Mouse (Mus musculus) CH12.LX (cell line): Measurements from ENCODE around the gene Rras. TPM values are rescaled to one million over a fixed set of nuclear protein-coding genes. Genes with fewer than 3 reads are reported as not detected.
A peak's percentile ranks its signal among the peaks of the same experiment; 100 is the strongest.

Source experiments
- DNase-seq: peaks from one replicate; pipeline ENCODE4 v3.0.0-alpha.2; 2013; ENCODE audit errors: extremely low read depth
- H3K27ac ChIP-seq: 2 replicates; pipeline ENCODE4 v1.5.1; 2012; ENCODE audit warnings: low read depth, mild to moderate bottlenecking, control low read depth, moderate library complexity; ENCODE audit not compliant: insufficient read depth
- H3K27me3 ChIP-seq: replicated peaks from 2 replicates; pipeline ENCODE3; 2012; ENCODE audit warnings: inconsistent platforms
- H3K36me3 ChIP-seq, 2 experiments: replicated peaks in 1 of 2; 2 replicates each; pipeline versions ENCODE3 to v1.6.1; 2012; ENCODE audit warnings: inconsistent platforms in 1 of 2, low read length in 1 of 2, mild to moderate bottlenecking in 1 of 2, mixed read lengths in 1 of 2, moderate library complexity in 1 of 2; ENCODE audit not compliant: control insufficient read depth in 1 of 2, insufficient read depth in 1 of 2
- H3K4me1 ChIP-seq, 2 experiments: 2 replicates each; pipeline ENCODE4 v1.6.1; 2012; ENCODE audit warnings: inconsistent platforms in 1 of 2, moderate library complexity in 1 of 2; ENCODE audit not compliant: insufficient read depth in 2 of 2, control insufficient read depth in 1 of 2
- H3K4me2 ChIP-seq: 2 replicates; pipeline ENCODE4 v1.6.1; 2012; ENCODE audit warnings: low read depth, mild to moderate bottlenecking, control low read depth; ENCODE audit not compliant: poor library complexity, insufficient read depth, severe bottlenecking
- H3K4me3 ChIP-seq, 3 experiments: fragments of 150-350 bp in 1 of 3; sonication (generic) in 1 of 3; replicated peaks in 1 of 3; 2 replicates each; pipeline versions ENCODE3 to v1.5.1; 2011 to 2012; ENCODE audit warnings: low read depth in 2 of 3, low read length in 2 of 3, mild to moderate bottlenecking in 2 of 3, moderate library complexity in 2 of 3, control low read depth in 1 of 3, improper control_type of control experiment in 1 of 3, inconsistent platforms in 1 of 3, mixed read lengths in 1 of 3; ENCODE audit not compliant: poor library complexity in 1 of 3
- H3K79me2 ChIP-seq: replicated peaks from 2 replicates; pipeline ENCODE4 v1.6.1; 2012; ENCODE audit warnings: mild to moderate bottlenecking, moderate library complexity; ENCODE audit not compliant: control insufficient read depth, poor library complexity, insufficient read depth, severe bottlenecking; ENCODE audit errors: extremely low read depth
- H3K9ac ChIP-seq: 2 replicates; pipeline ENCODE4 v1.6.1; 2012; ENCODE audit warnings: low read depth, mild to moderate bottlenecking, control low read depth, moderate library complexity; ENCODE audit not compliant: insufficient read depth
- H3K9me3 ChIP-seq: replicated peaks from 2 replicates; pipeline ENCODE3; 2012; ENCODE audit warnings: low read length, inconsistent platforms, mixed read lengths
- BHLHE40 ChIP-seq: IDR thresholded peaks from 2 replicates; pipeline ENCODE4 v1.6.1; 2011; ENCODE audit warnings: mild to moderate bottlenecking, low read depth, low read length, improper control_type of control experiment
- CHD1 ChIP-seq: IDR thresholded peaks from 2 replicates; pipeline ENCODE4 v1.6.1; 2012; ENCODE audit warnings: low read depth, low read length, improper control_type of control experiment, inconsistent platforms
- CHD2 ChIP-seq: IDR thresholded peaks from 2 replicates; pipeline ENCODE4 v1.6.1; 2011; ENCODE audit warnings: low read length, improper control_type of control experiment
- CTCF ChIP-seq, 2 experiments: IDR thresholded peaks in 1 of 2; conservative IDR thresholded peaks in 1 of 2; 2 replicates each; pipeline ENCODE4 v1.5.1; 2011 to 2012; ENCODE audit warnings: low read depth in 2 of 2, low read length in 2 of 2, improper control_type of control experiment in 1 of 2, inconsistent platforms in 1 of 2, mild to moderate bottlenecking in 1 of 2, moderate library complexity in 1 of 2
- E2F4 ChIP-seq: IDR thresholded peaks from 2 replicates; pipeline ENCODE4 v1.6.1; 2011; ENCODE audit warnings: low read depth, low read length, improper control_type of control experiment; ENCODE audit not compliant: insufficient replicate concordance
- ELF1 ChIP-seq: IDR thresholded peaks from 2 replicates; pipeline ENCODE4 v1.6.1; 2014; ENCODE audit warnings: low read depth, mild to moderate bottlenecking, inconsistent platforms, low read length, improper control_type of control experiment
- ETS1 ChIP-seq: conservative IDR thresholded peaks from 2 replicates; pipeline ENCODE4 v1.6.1; 2012; ENCODE audit warnings: low read depth, mild to moderate bottlenecking, inconsistent platforms, low read length, improper control_type of control experiment, moderate library complexity
- IRF4 ChIP-seq: IDR thresholded peaks from 2 replicates; pipeline ENCODE4 v1.6.1; 2014; ENCODE audit warnings: low read depth, mild to moderate bottlenecking, inconsistent platforms, low read length, improper control_type of control experiment
- JUN ChIP-seq: IDR thresholded peaks from 2 replicates; pipeline ENCODE4 v1.6.1; 2011; ENCODE audit warnings: low read depth, mild to moderate bottlenecking, low read length, improper control_type of control experiment, moderate library complexity; ENCODE audit not compliant: insufficient read depth
- JUND ChIP-seq: conservative IDR thresholded peaks from 2 replicates; pipeline ENCODE4 v1.6.1; 2011; ENCODE audit warnings: low read depth, low read length, improper control_type of control experiment
- KAT2A ChIP-seq: IDR thresholded peaks from 2 replicates; pipeline ENCODE4 v1.6.1; 2012; ENCODE audit warnings: low read length, improper control_type of control experiment, inconsistent platforms; ENCODE audit not compliant: insufficient replicate concordance
- MAZ ChIP-seq: IDR thresholded peaks from 2 replicates; pipeline ENCODE4 v1.6.1; 2012; ENCODE audit warnings: low read depth, mild to moderate bottlenecking, inconsistent platforms, low read length, improper control_type of control experiment, moderate library complexity
- MEF2A ChIP-seq: IDR thresholded peaks from 2 replicates; pipeline ENCODE4 v1.6.1; 2014; ENCODE audit warnings: low read depth, mild to moderate bottlenecking, inconsistent platforms, low read length, improper control_type of control experiment, borderline replicate concordance
- MXI1 ChIP-seq: IDR thresholded peaks from 2 replicates; pipeline ENCODE4 v1.6.1; 2011; ENCODE audit warnings: mild to moderate bottlenecking, low read depth, low read length, improper control_type of control experiment
- MYC ChIP-seq: IDR thresholded peaks from 2 replicates; pipeline ENCODE4 v1.6.1; 2011; ENCODE audit warnings: low read depth, mild to moderate bottlenecking, improper control_type of control experiment, low read length
- NELFE ChIP-seq: IDR thresholded peaks from 2 replicates; pipeline ENCODE4 v1.6.1; 2011; ENCODE audit warnings: low read depth, low read length, improper control_type of control experiment
- NRF1 ChIP-seq: IDR thresholded peaks from 2 replicates; pipeline ENCODE4 v1.6.1; 2014; ENCODE audit warnings: low read depth, mild to moderate bottlenecking, inconsistent platforms, low read length, improper control_type of control experiment, moderate library complexity
- PAX5 ChIP-seq: IDR thresholded peaks from 2 replicates; pipeline ENCODE4 v1.6.1; 2012; ENCODE audit warnings: low read length, inconsistent platforms, mixed read lengths
- POLR2A ChIP-seq: IDR thresholded peaks from 2 replicates; pipeline ENCODE4 v1.6.1; 2011; ENCODE audit warnings: low read depth, mild to moderate bottlenecking, improper control_type of control experiment, low read length
- POLR2AphosphoS2 ChIP-seq: IDR thresholded peaks from 2 replicates; pipeline ENCODE4 v1.6.1; 2011; ENCODE audit warnings: low read depth, low read length, improper control_type of control experiment
- RAD21 ChIP-seq: IDR thresholded peaks from 2 replicates; pipeline ENCODE4 v1.6.1; 2011; ENCODE audit warnings: low read depth, mild to moderate bottlenecking, low read length, improper control_type of control experiment, moderate library complexity
- SIN3A ChIP-seq: IDR thresholded peaks from 2 replicates; pipeline ENCODE4 v1.6.1; 2012; ENCODE audit warnings: low read length, improper control_type of control experiment, inconsistent platforms
- TCF12 ChIP-seq: IDR thresholded peaks from 2 replicates; pipeline ENCODE4 v1.6.1; 2014; ENCODE audit warnings: low read depth, mild to moderate bottlenecking, inconsistent platforms, low read length, improper control_type of control experiment
- UBTF ChIP-seq: IDR thresholded peaks from 2 replicates; pipeline ENCODE4 v1.6.1; 2012; ENCODE audit warnings: low read depth, mild to moderate bottlenecking, inconsistent platforms, low read length, improper control_type of control experiment, moderate library complexity
- ZKSCAN1 ChIP-seq: IDR thresholded peaks from 2 replicates; pipeline ENCODE4 v1.6.1; 2012; ENCODE audit warnings: low read depth, inconsistent platforms, low read length, improper control_type of control experiment, borderline replicate concordance
- ZMIZ1 ChIP-seq: IDR thresholded peaks from 2 replicates; pipeline ENCODE4 v1.6.1; 2012; ENCODE audit warnings: low read depth, mild to moderate bottlenecking, inconsistent platforms, low read length, improper control_type of control experiment
- ZNF384 ChIP-seq: IDR thresholded peaks from 2 replicates; pipeline ENCODE4 v1.6.1; 2012; ENCODE audit warnings: low read depth, low read length, improper control_type of control experiment, inconsistent platforms
- dilution Hi-C: fragments of 300-500 bp; cut with MboI; formaldehyde crosslinking; loops from 2 replicates; pipeline ENCODE4 v1.14.3; 2020; ENCODE audit warnings: low sequenced_read_pairs; ENCODE audit not compliant: extremely low pct_unique_long_range_greater_than_20kb, extremely low pct_ligation_motif_present
- in situ Hi-C: fragments of 300-500 bp; cut with MboI; formaldehyde crosslinking; loops from 3 replicates; pipeline ENCODE4 v1.14.3; 2019; ENCODE audit warnings: low sequenced_read_pairs, low pct_ligation_motif_present, low pct_unique_long_range_greater_than_20kb, mixed read lengths
- polyA plus RNA-seq: library from polyadenylated mRNA; unstranded; fragments of >175 nt; gene quantifications from 2 replicates; pipeline ENCODE4 v1.2.1, GENCODE M21; 2012; ENCODE audit warnings: low read depth; ENCODE audit not compliant: insufficient read length
- total RNA-seq, 2 experiments: library from RNA; depleted of rRNA; stranded (reverse); fragments of 300-350 nt in 1 of 2; fragments of >200 nt in 1 of 2; gene quantifications; 2 replicates each; pipeline ENCODE4 v1.2.3; 2012 to 2014

The Rras gene
- total and polyA plus RNA-seq, 3 experiments: 7.2 to 19.8 (median 10.6) TPM

GRCm38 (mm10) chr7:45015957-45016612 lies 1.7 kb upstream of the Rras start, which contains the start of gene Scaf1 (continued):
- TF ChIP-seq ZMIZ1 (no peak), ZNF384 (no peak; the same call in 1 of the 2 replicates), NRF1 (peak; percentile 72), MAZ (peak; percentile 84), SIN3A (peak; percentile 64; the same call in 1 of the 2 replicates), JUN (no peak), POLR2A (peak; percentile 65; the same call in 1 of the 2 replicates), MYC (no peak; the same call in 1 of the 2 replicates), CHD1 (no peak)

- peaks cover 0 to 31% of the 10 kb centered on the region in 2 experiments; a peak in 2 of 4 replicates for H3K4me1 ChIP-seq
- no peak for DNase-seq
These were observed 1.0 kb upstream of the Rras start for GRCm38 (mm10) chr7:45016761-45017160.

GRCm38 (mm10) chr7:45019031-45019571 lies 1.3 kb downstream of the Rras start:
- Histone ChIP-seq H3K9ac (no peak overlapping the region), H3K9me3 (no peaks in the 10 kb centered on the region), H3K4me1 (peaks cover 0 to 22% of the 10 kb centered on the region in 2 experiments; a peak in 2 of 4 replicates), H3K27me3 (no peaks in the 10 kb centered on the region), H3K4me3 (no peak overlapping the region), H3K36me3 (peaks cover 0 to 16% of the 10 kb centered on the region in 2 experiments), H3K27ac (no peak overlapping the region), H3K79me2 (peaks cover 18% of the 10 kb centered on the region), H3K4me2 (no peak overlapping the region)
- in situ Hi-C loops: no loop called here
- dilution Hi-C loops: no loop called here
- no peak for DNase-seq
- TF ChIP-seq ETS1 (no peak), CTCF (conservative IDR thresholded peaks at IDR 0.05 in 1 of 2, IDR thresholded peaks at IDR 0.05 in 1 of 2; ENCODE audit: low read depth in 2 of 2, low read length in 2 of 2) (no peak), MXI1 (no peak), TCF12 (no peak), POLR2A (no peak), CHD2 (no peak), KAT2A (no peak), ZKSCAN1 (no peak), RAD21 (no peak), ELF1 (no peak), POLR2AphosphoS2 (no peak), PAX5 (no peak)

More at GRCm38 (mm10) chr7:45016761-45017160, 1.0 kb upstream of the Rras start:
- dilution Hi-C loops: no loop called here
- peak overlapping the region; percentile 81; the same call in 1 of the 2 replicates for H3K27ac ChIP-seq
- H3K4me2 ChIP-seq: peak overlapping the region; percentile 53
- no peaks in the 10 kb centered on the region for H3K27me3 ChIP-seq
- peak overlapping the region; percentile 63 to 78 (median 67) for H3K4me3 ChIP-seq
- H3K9me3 ChIP-seq: no peaks in the 10 kb centered on the region
- H3K79me2 ChIP-seq: peaks cover 18% of the 10 kb centered on the region
- H3K9ac ChIP-seq: peak overlapping the region; percentile 53
- TF ChIP-seq JUN (no peak), MYC (no peak), POLR2AphosphoS2 (no peak), PAX5 (no peak), CHD1 (no peak), BHLHE40 (no peak), JUND (no peak), POLR2A (no peak), ZNF384 (no peak), NELFE (no peak), IRF4 (no peak), MEF2A (no peak), UBTF (no peak), NRF1 (no peak), ZMIZ1 (no peak), E2F4 (no peak)
- H3K36me3 ChIP-seq: peaks cover 18 to 39% of the 10 kb centered on the region in 2 experiments
- in situ Hi-C loops: no loop called here
